Mouse (Mus musculus): ENCODE measurements around the gene Sarnp.

DNA sequence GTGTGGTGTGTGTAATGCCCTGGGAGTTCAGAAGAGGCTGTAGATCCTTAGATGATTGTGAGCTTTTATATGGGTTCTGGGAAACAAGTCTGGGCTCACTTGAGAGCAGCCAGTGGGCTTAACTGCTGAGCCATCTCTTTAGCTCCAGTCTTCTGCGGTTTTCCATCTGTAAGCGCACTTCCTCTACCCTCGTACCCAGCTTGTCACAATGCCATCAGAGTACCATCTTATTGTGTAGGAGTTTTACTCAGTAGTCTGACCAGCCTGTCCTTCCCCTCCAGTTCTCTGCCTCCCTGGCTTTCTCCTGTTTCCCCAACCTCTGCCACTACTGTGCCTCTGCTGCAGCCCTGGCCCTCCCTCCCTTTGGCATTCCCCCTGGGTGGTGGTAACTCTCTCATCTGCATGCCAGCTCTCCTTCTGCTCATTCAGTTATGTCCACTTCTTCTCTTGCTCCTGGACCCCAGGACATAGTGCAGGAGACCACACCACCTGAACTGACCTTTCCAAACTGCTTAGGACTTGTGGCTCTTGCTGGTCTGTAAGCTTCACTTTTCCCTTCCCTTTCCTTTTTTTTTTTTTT lies 85.4 kb downstream of the Sarnp start:
- TF ChIP-seq CTCF (IDR thresholded peaks at IDR 0.05; ENCODE audit: low read depth) (no peak), EP300 (IDR thresholded peaks at IDR 0.05; ENCODE audit: low read depth) (no peak)

All from heart, postnatal 0 days (tissue).